Mouse (Mus musculus) heart, postnatal 14 days (tissue): ENCODE results near the gene Wdr82. TPM values are rescaled to one million over a fixed set of nuclear protein-coding genes. Genes with fewer than 3 reads are reported as not detected.

Experiments
- DNase-seq, 2 experiments: peaks; one replicate each; pipeline ENCODE4 v3.0.0; 2021 to 2022
- intact Hi-C: fragments of 180-260 bp; cut with DNase I; formaldehyde crosslinking; loops from one replicate; pipeline ENCODE4 v1.15.1; 2025
- total RNA-seq, 2 experiments: library from RNA; stranded (reverse); gene quantifications; 2 replicates each; pipeline ENCODE4 v1.2.3; 2021

Wdr82 gene
- total RNA-seq, 2 experiments from 2014 or later, result 54.4 to 63.1 TPM

- DNase-seq, result no peak
- intact Hi-C loops, result no loop called here
Measured at GRCm38 (mm10) chr9:106193930-106194807, 23.4 kb downstream of the Wdr82 start.

DNA sequence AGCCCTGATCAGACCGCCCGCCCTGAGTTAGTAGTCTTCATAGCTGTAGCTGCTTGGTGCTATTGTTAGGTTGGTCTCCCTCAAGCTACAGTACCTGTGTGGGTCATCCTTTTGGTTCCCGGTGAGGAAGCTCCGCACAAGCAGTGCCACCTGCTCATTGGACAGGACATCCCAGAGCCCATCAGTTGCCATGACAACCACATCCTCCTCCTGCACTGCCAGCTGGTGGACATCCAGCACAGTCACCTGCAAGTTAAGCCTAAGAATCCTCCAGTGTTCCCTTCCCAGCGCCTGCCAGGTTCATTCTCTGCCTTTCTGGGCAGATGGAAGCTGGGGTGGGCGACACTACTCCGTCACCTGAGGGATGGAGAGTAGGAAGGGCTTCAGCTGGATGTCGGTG, 25.0 kb downstream of the Wdr82 start:
- intact Hi-C loops, result no loop called here
- DNase-seq, result no peak

GRCm38 (mm10) chr9:106197081-106197713, 26.5 kb downstream of the Wdr82 start:
- intact Hi-C loops, result no loop called here
- DNase-seq, result no peak

DNA sequence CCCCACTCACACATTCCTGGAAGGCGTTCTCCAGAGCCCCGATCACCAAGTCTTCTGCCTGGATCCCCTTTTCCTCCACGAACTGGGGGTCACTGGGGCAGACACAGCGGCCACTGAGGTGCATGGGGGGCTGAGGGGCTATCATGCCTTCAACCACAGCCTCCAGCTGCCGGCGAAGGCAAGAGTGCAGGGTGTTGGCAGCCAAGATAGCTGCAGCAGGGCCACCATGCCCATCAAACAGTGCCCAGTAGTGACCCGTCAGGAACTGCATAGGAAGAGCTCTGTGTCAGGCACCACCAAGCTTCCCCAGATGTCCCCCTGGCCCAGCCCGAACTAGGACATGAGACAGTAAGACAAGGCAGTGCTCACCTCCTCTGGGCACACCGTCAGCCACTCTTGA, 27.0 kb downstream of the Wdr82 start:
- intact Hi-C loops, result no loop called here
- DNase-seq, result no peak

DNA sequence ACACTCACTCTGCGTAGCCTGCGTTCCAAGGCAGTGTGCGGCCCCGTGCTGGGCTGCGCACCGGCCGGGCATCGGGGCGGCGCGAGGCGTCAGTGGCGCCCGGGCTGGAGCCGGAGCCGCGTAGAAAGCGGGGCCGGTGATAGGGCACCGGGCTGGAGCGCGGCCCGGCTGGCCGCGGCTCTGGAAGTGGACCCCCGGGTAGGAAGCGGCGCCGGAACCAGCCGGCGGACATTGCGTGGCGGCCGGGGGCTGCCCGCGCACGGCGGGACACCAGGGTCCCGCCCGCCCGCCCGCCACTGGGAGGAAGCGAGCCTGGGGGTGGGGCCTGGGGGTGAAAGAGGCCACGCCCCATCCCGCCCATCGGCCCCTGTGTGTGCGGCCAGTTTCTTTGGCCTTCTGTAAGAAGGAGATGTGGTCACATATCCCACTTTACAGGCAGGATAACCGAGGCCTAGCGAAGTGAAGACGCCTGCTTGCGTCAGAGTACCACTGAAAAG, 28.3 kb downstream of the Wdr82 start:
- intact Hi-C loops, result no loop called here

DNA sequence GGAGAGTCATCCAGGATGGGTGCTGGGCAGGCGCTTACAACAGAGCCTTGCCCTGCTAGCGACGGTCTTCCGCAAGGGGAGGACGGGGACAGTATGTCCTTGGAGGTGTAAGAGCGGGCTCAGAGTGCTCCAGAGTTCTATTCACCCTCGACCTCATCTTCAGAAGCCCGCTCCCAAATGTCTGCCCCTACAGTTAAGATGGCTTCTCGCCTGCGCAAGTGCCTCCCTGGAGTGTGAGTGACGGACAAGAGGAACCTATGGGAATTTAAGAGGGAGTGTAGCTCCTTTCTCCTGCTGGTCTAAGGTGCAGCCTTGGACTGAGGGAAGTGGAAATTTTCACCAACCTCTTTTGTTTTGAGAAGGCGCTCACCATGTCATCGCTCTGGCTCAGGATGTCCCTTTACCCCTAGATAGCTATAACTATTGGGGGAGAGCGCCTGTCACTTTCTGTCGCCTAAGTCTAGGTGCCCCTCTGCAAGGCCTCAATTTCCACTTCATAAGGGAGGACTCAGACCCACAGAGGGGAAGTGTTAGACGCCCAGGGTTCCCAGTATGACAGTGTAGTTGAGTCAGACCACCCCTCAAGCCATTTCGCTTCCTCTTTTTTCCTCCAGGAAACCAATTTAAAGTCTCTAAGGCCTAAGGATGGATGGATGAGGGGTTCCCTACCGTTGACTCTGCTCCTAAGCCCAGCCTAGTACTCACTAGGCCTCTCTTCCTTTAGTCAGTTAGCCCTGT, 29.0 kb downstream of the Wdr82 start, which contains the start of gene Ppm1m:
Ppm1m (minus strand) TSS at position 212 of the 738 bp plus-strand sequence.
- DNase-seq, result no peak
- intact Hi-C loops, result no loop called here

More for the DNA sequence above, 28.3 kb downstream of the Wdr82 start:
- DNase-seq, result peak; percentile 84 to 86

GRCm38 (mm10) chr9:106201895-106202294, 31.2 kb downstream of the Wdr82 start:
- intact Hi-C loops, result no loop called here
- no peak for DNase-seq

DNA sequence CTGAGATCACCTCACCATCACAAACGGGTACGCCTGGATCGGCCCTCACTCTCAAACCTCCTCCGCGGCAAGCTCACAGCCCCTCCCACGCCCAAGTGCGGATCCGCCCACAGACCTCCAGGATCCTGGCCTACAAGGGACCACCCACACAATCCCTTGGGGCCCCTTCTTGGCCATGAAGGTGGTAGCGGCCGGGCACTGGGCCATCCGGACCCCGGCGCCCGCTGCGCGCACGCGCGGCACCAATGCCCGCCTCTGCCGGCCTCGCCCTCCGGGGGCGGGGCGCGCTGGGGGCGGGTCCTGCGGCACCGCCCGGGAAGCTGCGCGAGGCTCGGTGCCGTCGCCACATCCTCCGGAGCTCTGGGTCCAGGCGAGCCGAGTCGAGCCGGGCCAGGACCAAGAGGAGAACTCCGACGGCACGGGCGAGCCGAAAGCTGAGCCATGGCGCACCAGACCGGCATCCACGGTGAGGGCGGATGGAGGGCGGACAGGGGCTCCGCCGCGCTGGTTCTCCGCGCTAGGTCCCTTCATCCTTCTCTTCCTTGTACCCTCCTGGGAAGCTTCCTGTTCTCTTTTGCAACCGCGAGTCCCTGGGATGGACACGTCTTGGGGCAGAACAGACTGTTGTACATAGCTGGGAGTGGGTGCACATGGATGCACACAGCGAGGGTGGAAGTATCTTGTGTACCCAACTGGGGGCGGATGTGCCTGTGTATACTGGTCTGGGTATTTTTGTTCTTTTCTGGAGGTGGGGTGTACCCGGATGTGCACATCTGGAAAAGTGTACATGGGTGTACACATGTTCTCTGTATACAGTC, 32.3 kb downstream of the Wdr82 start, which contains the start of gene Twf2:
Twf2 (plus strand) TSS at position 290 of the 818 bp plus-strand sequence.
- peak; percentile 94 to 97 for DNase-seq
- intact Hi-C loops, result no loop called here

- intact Hi-C loops, result no loop called here
- DNase-seq, result peak in 1 of 2 experiments; percentile 48
Measured at GRCm38 (mm10) chr9:106203990-106204851, 33.5 kb downstream of the Wdr82 start.

GRCm38 (mm10) chr9:106205713-106206290, 35.1 kb downstream of the Wdr82 start:
- intact Hi-C loops, result no loop called here
- no peak for DNase-seq

GRCm38 (mm10) chr9:106206515-106206914, 35.8 kb downstream of the Wdr82 start:
- intact Hi-C loops, result no loop called here
- peak in 1 of 2 experiments; percentile 55 for DNase-seq

DNA sequence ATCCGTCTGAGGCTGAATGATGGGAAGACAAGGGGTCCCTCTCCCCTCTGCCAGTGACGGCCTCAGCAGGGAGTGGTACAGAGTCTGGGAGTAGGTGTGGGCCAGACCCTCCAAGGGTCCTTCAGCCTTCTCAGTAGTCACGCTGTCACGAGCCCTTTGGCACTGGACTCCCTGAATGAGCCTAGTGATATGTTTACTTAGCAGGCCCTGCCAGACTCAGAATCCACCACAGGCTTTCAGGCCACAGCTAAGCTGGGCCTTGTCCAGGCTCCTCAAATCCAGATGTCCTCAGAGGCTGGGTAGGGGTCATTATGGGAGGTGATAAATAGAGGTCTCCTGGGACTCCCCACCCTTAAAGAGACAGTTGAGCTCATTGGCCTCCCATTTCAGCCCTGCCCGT, 37.5 kb downstream of the Wdr82 start:
- DNase-seq, result peak in 1 of 2 experiments; percentile 45
- intact Hi-C loops, result no loop called here

GRCm38 (mm10) chr9:106209954-106210353, 39.2 kb downstream of the Wdr82 start:
- intact Hi-C loops, result loop anchor here (5.0 kb wide), 1 partner anchor 53 kb away; the partner anchor contains the start of gene Glyctk

DNA sequence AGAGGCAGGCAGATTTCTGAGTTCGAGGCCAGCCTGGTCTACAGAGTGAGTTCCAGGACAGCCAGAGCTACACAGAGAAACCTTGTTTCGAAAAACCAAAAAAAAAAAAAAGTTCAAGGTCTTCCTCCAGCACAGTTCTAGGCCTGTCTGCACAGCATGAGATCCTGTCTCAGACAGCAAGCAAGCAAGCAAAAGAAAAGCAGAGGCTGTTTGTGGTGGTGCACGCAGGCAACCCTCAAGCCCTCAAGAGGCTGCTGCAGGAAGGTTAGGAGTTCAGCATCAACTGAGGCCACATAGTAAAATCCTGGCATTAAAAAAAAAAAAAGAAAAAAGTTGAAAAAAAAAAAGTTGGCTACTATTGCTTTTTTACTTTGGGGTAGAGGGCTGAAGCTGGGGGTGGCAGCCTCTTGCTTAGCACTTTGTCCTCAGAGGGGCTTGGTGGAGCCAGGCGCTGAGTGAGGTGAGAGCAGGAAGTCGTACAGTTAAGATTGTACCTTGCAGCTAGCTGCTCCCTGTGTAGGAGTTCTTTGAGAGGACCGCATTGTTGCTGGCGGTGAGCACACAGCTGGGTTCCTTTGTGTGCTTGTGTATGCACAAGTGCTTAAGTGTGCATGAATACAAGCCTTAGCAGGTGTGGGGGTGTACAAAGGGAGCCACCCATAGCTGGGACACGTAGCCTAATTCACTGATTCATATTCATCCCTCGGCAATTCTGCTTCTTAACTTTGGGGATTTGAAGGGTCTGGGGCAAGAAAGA, 40.3 kb downstream of the Wdr82 start:
- intact Hi-C loops, result loop anchor here (5.0 kb wide), 1 partner anchor 54 kb away; the partner anchor contains the start of gene Glyctk
- DNase-seq, result no peak

More at GRCm38 (mm10) chr9:106209954-106210353, 39.2 kb downstream of the Wdr82 start:
- DNase-seq, result peak in 1 of 2 experiments; percentile 34

- intact Hi-C loops, result loop anchor here (2.0 to 5.0 kb wide), 4 partner anchors 35 to 69 kb away; partner anchors contain the start of genes Glyctk, Poc1a and Wdr82
- DNase-seq, result peak; percentile 87 to 92
Measured at GRCm38 (mm10) chr9:106211680-106212593, 41.2 kb downstream of the Wdr82 start.

DNA sequence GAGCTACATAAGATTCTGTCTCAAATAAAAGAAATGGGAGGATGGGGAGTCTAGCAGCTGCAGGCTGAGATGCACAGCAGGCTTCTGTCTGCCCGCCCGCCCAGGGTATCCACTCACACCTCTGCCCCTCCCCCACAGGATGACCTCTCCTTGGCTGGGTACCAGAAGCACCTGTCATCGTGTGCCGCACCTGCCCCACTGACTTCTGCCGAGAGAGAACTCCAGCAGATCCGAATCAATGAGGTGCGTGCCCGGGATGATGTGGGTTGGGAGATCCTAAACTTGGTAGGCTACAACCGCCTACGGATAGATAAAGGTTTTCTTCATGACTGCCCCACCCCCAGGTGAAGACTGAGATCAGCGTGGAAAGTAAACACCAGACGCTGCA, 41.9 kb downstream of the Wdr82 start:
- intact Hi-C loops, result loop anchor here (2.0 to 5.0 kb wide), 4 partner anchors 34 to 68 kb away; partner anchors contain the start of genes Glyctk, Poc1a and Wdr82
- DNase-seq, result no peak
